Mouse (Mus musculus) right cerebral cortex, adult 2 months (tissue): ENCODE measurements around the gene P3h2.

Experiments used
- DNase-seq, 2 experiments: peaks; one replicate each; pipeline ENCODE4 v3.0.0; 2021 to 2022; ENCODE audit warnings: low spot score in 2 of 2

Gene P3h2

DNA sequence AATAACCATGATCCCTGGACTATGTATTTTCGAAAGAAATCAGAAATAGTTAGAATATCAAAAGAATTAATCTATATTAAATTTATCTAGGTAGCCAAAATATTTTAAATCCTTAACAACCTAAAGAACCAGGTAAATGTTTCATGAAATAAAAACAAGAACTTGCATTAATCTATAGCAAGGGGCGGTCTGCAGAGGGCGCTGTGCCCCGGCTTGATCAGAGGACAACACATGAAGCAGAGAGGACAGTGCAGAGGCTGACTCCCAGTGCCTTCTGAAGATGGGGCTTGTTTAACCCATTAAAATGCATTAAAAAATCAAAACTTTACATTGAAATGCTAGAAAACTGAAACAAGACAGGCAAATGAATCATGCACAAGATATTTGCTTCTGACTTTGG, 121.9 kb downstream of the P3h2 start:
- no peak for DNase-seq

DNA sequence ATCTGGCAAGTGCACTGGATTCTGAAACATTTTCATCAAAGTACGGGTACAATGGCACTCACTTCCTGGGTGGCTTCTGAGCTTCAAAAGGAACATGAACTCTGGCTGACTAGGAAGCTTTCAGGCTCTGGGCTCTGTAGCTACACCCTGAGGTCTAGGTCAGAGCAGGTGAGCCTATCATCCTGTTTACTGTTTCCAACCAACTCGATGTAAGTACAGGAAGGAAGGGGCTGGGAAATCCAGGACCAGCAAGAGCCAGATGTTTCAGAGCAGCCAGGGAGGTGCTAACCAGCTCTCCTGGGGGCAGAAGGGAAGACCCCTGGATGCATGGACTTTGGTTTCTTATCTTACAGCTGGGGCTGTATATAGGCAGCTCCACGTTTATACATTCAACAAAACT, 126.5 kb downstream of the P3h2 start:
- no peak for DNase-seq

- DNase-seq = no peak
Measured at GRCm38 (mm10) chr16:25977210-25977609, 128.4 kb downstream of the P3h2 start.

DNA sequence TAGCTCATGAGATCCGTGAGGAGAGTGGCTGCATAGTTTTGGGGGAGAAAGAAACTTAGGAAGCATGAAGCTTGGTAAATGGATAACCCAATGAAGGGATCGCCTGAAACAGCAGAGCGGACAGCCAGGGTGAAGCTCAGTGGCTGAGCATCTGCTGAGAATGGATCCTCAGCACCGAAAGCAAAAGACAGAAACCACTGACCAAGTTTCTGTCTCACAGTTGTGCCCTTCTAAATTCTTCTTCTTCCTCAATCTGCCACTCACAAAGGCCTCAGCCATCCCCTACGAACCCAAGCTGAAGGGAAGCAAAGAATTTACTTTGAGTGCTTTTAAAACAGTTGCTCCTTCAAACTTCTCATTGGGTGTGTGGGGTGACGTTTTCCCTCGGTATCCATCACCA, 134.3 kb downstream of the P3h2 start:
- DNase-seq = no peak

DNA sequence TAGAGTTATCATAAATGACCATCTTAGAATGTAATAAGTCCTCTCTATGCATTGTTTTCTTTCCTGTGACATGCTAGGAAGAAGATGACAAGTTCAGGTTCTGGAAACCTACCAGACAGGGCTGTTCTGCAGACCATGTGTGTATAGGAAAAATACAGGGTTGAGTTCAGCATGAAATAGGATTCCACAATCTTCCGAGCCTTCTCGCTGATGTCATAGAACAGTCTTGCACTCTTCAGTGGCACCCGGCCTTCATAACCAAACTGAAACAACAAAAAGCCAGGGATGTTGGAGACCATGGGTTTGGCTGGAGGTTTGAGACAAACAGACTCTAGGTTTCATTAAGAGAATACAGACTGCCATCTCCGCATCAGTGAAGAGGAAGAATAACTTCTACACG, 134.9 kb downstream of the P3h2 start:
- DNase-seq = no peak

GRCm38 (mm10) chr16:25970193-25970592, 135.4 kb downstream of the P3h2 start:
- DNase-seq = no peak

DNA sequence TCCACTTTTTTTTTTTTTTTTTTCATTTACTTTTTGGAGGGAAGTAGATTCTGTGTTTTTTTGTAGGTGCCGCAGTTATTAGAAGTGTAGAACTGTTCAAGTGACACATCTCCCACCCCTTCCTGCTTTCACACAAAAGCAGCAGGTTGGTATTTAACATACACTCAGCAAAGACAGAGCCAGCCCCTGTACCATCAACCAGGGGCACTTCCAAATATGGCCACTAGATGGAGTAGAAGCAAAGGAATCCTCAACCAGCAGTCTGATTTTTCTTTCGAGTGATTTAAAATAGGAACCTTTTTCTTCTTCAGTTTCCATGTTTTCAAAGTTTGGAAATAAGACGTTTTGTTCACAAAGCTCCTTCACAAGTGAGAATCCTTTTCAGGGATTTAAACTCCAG, 138.3 kb downstream of the P3h2 start:
- peak; percentile 76 to 87 for DNase-seq

- peak; percentile 74 to 81 for DNase-seq
Measured at GRCm38 (mm10) chr16:25963856-25964255, 141.7 kb downstream of the P3h2 start.

GRCm38 (mm10) chr16:25960345-25960744, 145.2 kb downstream of the P3h2 start:
- peak; percentile 70 to 75 for DNase-seq

- no peak for DNase-seq
Measured at GRCm38 (mm10) chr16:25959929-25960328, 145.7 kb downstream of the P3h2 start.

DNA sequence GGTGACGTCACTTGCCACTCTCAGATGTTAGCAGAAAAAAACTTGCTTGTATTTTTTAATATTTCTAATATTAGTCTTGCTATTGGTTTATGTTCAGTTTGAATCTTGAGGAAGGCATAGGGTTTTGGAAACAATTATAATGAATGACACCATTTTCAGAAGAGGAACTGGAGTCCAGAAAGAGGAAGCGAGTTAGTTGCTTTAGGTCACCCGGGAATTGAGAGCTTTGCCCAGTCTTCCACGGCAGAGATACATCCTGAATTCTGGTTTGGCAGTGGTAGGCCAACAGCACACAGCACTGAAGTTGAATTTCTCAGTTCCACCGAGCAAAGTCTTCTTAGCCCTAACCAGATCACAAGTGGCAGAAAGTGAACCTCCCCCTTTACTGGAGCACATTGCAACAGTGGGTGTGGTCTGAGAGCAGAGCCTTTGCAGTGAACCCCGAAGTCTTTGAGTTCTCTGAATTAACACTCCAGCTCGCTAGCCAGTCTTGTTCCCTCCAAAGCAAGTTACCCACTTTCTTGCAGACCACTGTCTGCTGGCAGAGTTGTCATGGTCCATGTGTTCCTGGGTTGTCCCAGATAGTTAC, 146.8 kb downstream of the P3h2 start:
- DNase-seq = no peak

DNA sequence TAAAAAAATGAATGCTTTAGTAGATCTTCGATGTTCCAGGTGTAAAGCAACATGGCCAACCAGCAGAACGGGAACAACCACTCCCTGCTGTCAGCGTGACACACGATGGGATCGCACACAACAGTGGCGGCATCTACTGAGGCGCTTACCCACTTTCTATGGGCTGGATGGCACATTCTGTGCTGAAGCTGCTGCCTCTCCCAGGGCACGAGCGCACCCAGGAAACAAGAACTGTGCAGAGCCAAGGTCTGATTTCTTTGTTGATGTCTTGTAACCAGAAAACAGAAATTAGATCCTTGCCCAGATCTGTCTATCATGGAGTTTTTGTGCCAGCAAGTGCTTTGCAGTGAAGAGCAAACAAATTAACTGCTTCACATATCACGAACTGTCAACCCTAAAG, 147.4 kb downstream of the P3h2 start:
- DNase-seq = no peak

DNA sequence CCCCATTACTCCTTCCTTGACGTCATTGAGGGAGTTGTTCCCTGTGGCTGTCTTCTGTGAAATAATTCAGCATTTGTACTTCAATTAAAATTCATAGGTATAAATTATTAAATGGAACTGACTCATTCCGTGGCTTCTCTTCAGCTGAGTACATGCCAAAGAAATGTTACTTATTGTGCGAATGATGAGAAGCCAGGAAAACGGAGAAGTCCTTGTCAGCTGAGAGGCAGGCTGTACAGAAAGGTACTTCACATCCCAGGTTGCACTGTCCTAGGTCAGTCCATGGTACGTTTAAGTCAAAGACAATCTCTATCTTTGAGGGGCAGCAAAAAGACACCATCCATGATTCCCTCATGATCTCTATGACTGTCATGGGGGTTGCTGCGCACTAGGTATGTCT, 148.8 kb downstream of the P3h2 start:
- no peak for DNase-seq

GRCm38 (mm10) chr16:25954614-25955013, 151.0 kb downstream of the P3h2 start:
- DNase-seq = no peak

- no peak for DNase-seq
Measured at GRCm38 (mm10) chr16:25953359-25953758, 152.2 kb downstream of the P3h2 start.

DNA sequence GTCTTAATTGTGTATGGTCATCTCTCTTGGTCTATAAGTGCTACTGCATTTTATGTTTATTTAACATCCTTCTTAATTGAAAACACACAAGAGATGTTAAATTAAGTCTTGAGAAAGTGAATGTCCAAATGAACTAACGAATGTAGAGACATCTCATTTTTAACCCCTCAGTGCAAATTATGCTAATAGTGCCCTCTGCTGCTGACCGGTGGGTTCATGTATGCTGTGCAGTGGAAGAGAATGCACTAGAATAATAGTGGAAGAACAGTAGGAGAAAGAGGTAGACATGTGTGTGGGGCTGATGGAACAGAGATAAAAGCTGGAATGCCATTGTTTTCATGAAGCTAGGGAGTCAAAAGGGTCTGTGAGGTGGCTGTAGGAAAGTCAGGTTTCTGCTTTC, 153.6 kb downstream of the P3h2 start:
- DNase-seq = no peak

GRCm38 (mm10) chr16:25948067-25948466, 157.5 kb downstream of the P3h2 start:
- no peak for DNase-seq

GRCm38 (mm10) chr16:25945151-25945955, 160.2 kb downstream of the P3h2 start:
- DNase-seq = no peak

DNA sequence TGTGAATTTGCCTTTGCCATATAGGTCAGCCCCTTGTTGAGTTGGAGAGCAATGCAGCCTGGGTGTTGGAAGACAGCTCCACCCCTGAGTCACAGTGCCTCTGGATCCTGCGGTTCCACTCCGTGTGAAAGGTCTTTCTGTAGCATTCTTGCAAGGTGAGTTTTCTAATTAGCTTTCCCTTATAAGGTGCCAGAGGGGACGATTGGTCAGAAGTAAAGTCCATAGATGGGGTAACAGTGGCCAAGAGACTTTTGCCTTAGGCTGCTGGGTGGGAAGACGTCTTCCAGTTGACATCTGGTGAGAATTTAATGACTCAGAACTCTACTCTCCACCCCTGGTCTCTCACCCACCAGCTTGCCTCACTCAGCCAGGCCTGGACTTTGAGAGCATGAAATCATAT, 163.3 kb downstream of the P3h2 start:
- no peak for DNase-seq

DNA sequence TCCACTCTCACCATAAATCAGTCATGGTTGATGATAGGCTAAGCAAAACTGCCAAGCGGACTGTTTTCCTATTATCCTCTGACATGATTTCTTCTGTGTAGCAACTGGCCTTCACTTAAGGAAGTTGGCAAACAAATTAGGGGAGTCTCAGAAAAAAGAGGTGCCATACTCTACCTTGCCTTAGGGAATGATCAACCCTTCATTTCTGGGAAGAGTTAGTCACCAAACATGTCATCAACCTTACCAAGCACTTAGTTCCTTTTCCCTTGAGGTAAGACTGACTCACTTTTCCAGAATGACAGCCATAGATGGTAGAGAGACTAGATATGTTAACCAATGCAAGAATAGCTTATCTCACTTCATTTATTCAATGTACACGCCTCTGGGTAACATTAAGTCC, 171.4 kb downstream of the P3h2 start:
- no peak for DNase-seq

DNA sequence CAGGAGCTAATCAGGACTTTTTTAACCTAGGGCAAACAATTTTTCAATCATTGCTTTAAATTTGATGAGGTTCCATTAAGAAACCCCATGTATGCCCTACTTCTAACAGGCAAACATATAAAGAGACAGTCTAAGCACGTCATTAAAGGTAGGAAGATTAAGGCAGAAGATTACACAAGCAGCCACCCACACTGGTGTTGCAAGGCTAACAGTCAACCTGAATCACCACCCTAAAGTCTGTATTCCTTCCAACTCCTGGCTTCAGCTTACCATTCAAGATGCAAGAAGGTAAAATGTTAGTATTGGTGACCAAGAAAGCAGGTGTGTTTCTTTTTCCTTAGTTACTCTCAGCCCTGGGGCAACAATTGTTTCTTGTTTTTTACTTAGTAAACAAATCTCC, 193.4 kb downstream of the P3h2 start:
- no peak for DNase-seq
